Mouse (Mus musculus): Measurements from ENCODE around the gene Rock2.

GRCm38 (mm10) chr12:16865871-16866270 is 28.8 kb upstream of the Rock2 start:
- TF ChIP-seq GATA1 (IDR thresholded peaks at IDR 0.05; ENCODE audit: borderline replicate concordance, low read length): no peak
- TF ChIP-seq FLI1 (IDR thresholded peaks at IDR 0.05; ENCODE audit: low read length): no peak
